Mouse (Mus musculus) bone marrow macrophage, adult 2 months (primary cell): ENCODE measurements around the gene Dhx57.

Source experiments
- CTCF ChIP-seq: IDR thresholded peaks from 2 replicates; pipeline ENCODE4 v1.5.1; 2012; ENCODE audit warnings: low read depth, mild to moderate bottlenecking, low read length, moderate library complexity
- POLR2A ChIP-seq: IDR thresholded peaks from 2 replicates; pipeline ENCODE4 v1.6.1; 2012; ENCODE audit warnings: mild to moderate bottlenecking, low read depth, low read length, borderline replicate concordance

- TF ChIP-seq CTCF, result no peak
- no peak for TF ChIP-seq POLR2A
These were observed 91.0 kb downstream of the Dhx57 start for GRCm38 (mm10) chr17:80199160-80199778.
